Mouse (Mus musculus): ENCODE measurements at regions not wholly inside any gene's neighbourhood (a gene's known extent, or its start where the extent isn't known, plus 50 kb on each side); places are given as distances from the start of the nearest gene placed in this dataset.

DNA sequence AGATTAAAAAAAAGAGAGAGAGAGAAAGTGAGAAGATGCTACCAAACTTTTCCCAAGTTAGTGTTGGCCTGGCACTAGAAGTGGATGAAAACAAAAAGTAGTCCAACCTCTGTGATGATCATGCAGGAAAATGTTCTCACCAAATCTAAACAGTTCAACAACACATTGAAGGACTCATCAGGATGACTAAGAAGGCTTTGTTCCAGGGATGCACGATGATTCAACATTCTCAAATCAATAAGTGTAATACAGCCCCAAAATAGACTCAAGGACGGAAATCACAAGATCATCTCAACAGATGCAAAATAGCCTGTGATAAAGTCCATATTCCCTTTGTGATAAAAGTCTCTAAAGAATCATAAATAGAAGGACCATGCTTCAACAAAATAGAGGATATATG, 106.3 kb downstream of the Cysltr2 start:
- no peaks in the 10 kb centered on the region for H3K4me1 ChIP-seq (replicated peaks)
- 84% methylated on average over 2 of the region's 2 CpGs for WGBS
- no peak overlapping the region for H3K4me2 ChIP-seq
- H3K4me3 ChIP-seq = no peak overlapping the region
- H3K9ac ChIP-seq = no peak overlapping the region
- H3K36me3 ChIP-seq = no peaks in the 10 kb centered on the region
- H3K27ac ChIP-seq (replicated peaks) = no peak overlapping the region
- ATAC-seq (ENCODE audit: low FRiP score, low read depth) = no peak
- H3K27me3 ChIP-seq = no peaks in the 10 kb centered on the region
- no peaks in the 10 kb centered on the region for H3K9me3 ChIP-seq

DNA sequence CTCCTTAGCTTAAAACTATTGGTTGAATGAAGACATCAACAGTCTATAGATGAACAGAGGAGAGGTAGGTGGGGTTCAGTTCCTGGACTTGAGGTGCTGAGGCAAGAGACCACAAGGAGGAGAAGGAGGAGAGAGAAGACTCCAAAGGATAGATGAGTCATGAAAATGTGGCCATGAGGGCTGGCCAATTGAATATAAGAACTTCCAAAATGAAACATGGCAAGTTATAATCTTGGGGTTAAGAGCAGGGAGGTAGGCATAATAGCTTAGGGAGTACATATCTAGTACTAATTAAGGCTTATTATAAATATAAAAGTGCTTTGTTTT, 109.9 kb downstream of the Cysltr2 start:
- no peak overlapping the region for H3K27ac ChIP-seq (replicated peaks)
- no peaks in the 10 kb centered on the region for H3K36me3 ChIP-seq
- H3K9ac ChIP-seq = no peak overlapping the region
- H3K4me3 ChIP-seq = no peak overlapping the region
- no peak overlapping the region for H3K4me2 ChIP-seq
- no peaks in the 10 kb centered on the region for H3K27me3 ChIP-seq
- no peaks in the 10 kb centered on the region for H3K4me1 ChIP-seq (replicated peaks)
- no peak for ATAC-seq (ENCODE audit: low FRiP score, low read depth)
- no peaks in the 10 kb centered on the region for H3K9me3 ChIP-seq

DNA sequence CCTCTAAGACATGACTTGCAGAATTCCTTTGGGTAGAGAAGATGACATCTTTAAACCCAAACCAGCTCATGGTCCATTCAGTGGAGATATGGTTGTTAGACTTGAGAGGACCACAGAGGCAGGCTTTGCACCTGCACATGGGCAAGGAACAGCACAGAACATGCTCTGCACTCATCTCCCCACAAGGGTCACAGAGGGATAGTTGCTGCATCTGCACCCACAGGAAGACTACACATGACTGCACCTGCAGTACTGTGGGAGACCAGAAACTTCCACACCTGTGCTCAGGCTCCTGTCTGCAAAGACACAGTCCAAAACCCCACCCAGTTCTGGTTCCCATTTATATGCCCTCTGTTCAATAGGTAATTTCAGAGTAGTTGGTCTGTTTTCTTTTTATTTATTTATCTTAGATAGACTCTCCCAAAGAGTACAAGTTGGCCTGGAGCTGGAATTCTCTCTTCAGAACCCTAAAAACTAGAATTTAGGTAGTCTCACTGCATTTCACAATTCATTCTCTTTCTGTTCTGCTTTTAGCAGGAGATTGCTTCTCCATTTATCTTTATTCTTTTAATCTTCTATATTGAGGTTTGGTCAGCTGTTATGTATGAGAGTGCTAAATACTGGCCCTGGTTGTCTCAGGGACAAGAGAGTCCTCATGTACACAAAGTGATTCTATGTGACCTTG, 110.4 kb downstream of the Cysltr2 start:
- H3K4me1 ChIP-seq (replicated peaks) = no peaks in the 10 kb centered on the region
- ATAC-seq (ENCODE audit: low FRiP score, low read depth) = no peak
- H3K9me3 ChIP-seq = no peaks in the 10 kb centered on the region
- H3K4me3 ChIP-seq = no peak overlapping the region
- no peaks in the 10 kb centered on the region for H3K36me3 ChIP-seq
- no peak overlapping the region for H3K27ac ChIP-seq (replicated peaks)
- H3K27me3 ChIP-seq = no peaks in the 10 kb centered on the region
- H3K4me2 ChIP-seq = no peak overlapping the region
- no peak overlapping the region for H3K9ac ChIP-seq

DNA sequence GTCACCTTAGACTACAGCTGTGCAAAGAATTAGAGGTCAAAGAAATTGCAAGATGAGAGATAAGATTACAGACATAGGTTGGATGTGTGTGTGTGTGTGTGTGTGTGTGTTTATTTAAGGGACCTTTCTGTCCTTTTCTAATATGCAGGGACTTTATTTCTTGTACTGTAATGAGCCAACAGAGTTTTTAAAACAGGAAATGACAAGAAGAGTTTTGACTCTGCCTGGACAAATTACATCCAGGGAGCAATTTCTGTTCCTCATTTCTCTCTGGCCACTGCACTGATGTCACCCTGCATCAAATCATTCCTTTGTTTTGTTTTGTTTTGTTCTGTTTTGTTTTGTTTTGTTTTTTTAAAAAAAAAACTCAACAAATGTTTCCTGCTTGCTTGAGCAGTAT, 115.3 kb downstream of the Cysltr2 start:
- Histone ChIP-seq H3K36me3 (no peaks in the 10 kb centered on the region), H3K27ac (replicated peaks) (no peak overlapping the region), H3K27me3 (no peaks in the 10 kb centered on the region), H3K4me2 (no peak overlapping the region), H3K4me3 (no peak overlapping the region), H3K9ac (no peak overlapping the region), H3K4me1 (replicated peaks) (no peaks in the 10 kb centered on the region), H3K9me3 (no peaks in the 10 kb centered on the region)
- no peak for ATAC-seq (ENCODE audit: low FRiP score, low read depth)

DNA sequence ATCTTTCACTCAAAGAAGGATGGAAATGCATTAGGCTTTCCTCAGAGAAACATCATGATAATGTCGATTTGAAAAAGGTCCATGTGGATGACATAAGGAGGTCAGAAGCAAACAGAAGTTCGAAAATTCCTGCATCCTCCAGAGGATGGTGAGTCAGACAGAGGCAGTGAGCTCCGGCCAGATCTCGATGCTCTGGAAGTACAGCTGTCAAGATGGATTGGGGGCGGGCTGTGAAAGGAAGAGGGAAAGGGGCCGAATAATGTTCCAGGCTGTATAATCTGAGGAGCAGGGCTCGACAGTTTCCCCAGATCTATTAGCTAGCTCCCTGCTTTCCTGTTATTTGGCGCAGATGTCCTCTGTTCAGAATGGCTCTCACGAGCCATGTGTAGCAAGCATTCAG, 116.6 kb downstream of the Cysltr2 start:
- Histone ChIP-seq H3K4me2 (no peak overlapping the region), H3K9me3 (no peaks in the 10 kb centered on the region), H3K36me3 (no peaks in the 10 kb centered on the region), H3K4me1 (replicated peaks) (no peaks in the 10 kb centered on the region), H3K27ac (replicated peaks) (no peak overlapping the region), H3K4me3 (no peak overlapping the region), H3K9ac (no peak overlapping the region), H3K27me3 (no peaks in the 10 kb centered on the region)
- 82% methylated on average over 9 of the region's 9 CpGs for WGBS
- ATAC-seq (ENCODE audit: low FRiP score, low read depth) = no peak

DNA sequence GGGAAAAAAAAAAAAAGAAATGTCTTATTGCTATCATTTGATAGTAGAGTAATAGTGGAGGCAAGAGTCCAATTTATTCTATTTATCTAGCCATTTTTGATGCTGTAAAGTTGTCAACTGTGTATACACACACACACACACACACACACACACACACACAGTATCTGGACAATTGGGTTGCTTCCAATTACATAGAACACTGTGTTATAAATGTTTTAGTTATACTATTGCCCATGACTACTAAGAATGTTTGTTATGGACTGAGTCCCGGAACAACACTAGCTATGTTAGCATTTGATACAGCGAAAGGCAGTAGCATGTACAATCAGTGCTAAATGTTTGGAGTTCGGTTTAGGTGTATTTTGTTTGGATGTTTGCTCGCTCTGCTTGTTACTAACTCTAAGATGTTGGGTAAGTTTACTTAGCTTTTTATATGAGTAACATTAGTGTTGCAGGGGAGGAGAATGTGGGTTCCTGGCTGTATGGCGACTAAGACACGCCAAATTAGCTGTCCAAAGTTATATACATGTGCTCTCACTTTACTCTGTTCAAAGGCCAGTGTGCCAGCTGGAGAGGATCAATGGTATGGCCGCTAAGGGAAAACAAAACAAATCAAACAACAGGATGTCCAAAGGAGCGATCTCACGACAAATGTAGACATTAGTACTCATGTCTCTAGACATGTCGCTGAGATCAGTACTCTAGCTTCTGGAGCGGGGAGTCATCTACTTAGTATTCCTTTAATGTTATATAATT, 147.6 kb downstream of the Cysltr2 start:
- no peak overlapping the region for H3K4me3 ChIP-seq
- no peak overlapping the region for H3K27ac ChIP-seq (replicated peaks)
- no peaks in the 10 kb centered on the region for H3K27me3 ChIP-seq
- H3K36me3 ChIP-seq = no peaks in the 10 kb centered on the region
- no peaks in the 10 kb centered on the region for H3K4me1 ChIP-seq (replicated peaks)
- H3K9me3 ChIP-seq = no peaks in the 10 kb centered on the region
- ATAC-seq (ENCODE audit: low FRiP score, low read depth) = no peak
- H3K4me2 ChIP-seq = no peak overlapping the region
- 89% methylated on average over 11 of the region's 11 CpGs for WGBS
- H3K9ac ChIP-seq = no peak overlapping the region

DNA sequence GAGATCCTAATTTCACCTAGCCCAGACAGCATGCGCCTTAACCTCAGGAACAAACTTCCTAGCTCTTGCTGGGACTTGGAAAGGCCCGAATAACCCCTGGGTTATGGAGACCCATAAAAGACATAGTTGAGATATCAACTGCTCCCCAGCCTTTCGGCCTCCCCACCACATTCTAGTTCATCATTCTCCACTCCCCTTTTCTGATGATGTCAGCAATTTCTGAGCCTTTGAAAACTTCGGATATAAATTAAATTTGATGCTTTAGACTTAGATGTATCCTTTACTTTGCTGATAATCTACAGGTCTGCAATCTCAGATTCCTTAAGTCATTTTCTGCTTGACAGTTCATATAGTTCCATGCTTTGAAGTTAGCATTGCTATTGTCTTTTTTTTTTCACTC, 149.3 kb downstream of the Cysltr2 start:
- 94% methylated on average over 4 of the region's 4 CpGs for WGBS
- no peaks in the 10 kb centered on the region for H3K27me3 ChIP-seq
- no peaks in the 10 kb centered on the region for H3K9me3 ChIP-seq
- no peak overlapping the region for H3K4me3 ChIP-seq
- no peaks in the 10 kb centered on the region for H3K4me1 ChIP-seq (replicated peaks)
- no peak overlapping the region for H3K27ac ChIP-seq (replicated peaks)
- no peak for ATAC-seq (ENCODE audit: low FRiP score, low read depth)
- H3K36me3 ChIP-seq = no peaks in the 10 kb centered on the region
- no peak overlapping the region for H3K9ac ChIP-seq
- H3K4me2 ChIP-seq = no peak overlapping the region

DNA sequence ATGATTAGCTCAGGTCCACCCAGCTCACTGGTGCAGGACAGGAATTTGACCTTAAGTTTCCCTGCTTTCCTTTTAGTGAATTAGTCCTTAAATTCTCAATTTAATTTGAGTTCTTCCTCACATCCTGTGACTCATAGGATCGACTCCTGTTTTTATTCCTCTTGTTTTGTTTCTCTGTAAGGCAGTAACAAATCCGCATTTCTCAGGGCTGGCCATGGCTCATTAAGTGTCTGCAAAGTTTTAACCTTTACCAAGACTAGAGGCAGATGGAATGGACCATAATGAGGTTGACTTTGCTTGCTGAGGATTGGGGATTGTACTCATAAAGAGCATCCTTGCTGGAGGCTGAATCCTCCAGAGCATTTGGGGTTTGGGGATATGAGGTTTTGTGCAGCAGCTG, 156.6 kb downstream of the Cysltr2 start:
- Histone ChIP-seq H3K36me3 (no peaks in the 10 kb centered on the region), H3K4me2 (no peak overlapping the region), H3K27me3 (no peaks in the 10 kb centered on the region), H3K4me1 (replicated peaks) (no peaks in the 10 kb centered on the region), H3K4me3 (no peak overlapping the region), H3K27ac (replicated peaks) (no peak overlapping the region), H3K9me3 (no peaks in the 10 kb centered on the region), H3K9ac (no peak overlapping the region)
- no peak for ATAC-seq (ENCODE audit: low FRiP score, low read depth)
- 90% methylated on average over 2 of the region's 2 CpGs for WGBS

DNA sequence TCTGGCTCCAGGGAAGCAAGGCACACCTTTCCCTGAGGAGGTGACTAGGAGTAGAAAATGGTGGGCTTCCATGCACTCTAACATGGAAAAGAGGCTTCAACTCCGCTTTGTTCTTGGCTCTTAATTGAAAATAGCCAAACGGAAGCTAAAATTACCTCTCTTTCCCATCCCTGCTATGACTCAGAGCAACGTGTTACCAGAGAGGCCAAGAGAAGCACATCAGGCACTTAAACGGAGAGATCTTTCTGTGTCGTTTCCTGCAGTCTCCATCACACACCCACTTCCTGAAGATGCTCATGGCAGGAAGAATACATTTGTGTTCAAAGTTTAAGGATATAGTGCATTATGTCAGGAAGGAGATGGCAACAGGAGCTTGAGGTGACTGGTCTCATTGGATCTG, 159.3 kb downstream of the Cysltr2 start:
- no peak overlapping the region for H3K9ac ChIP-seq
- WGBS = 86% methylated on average over 5 of the region's 5 CpGs

DNA sequence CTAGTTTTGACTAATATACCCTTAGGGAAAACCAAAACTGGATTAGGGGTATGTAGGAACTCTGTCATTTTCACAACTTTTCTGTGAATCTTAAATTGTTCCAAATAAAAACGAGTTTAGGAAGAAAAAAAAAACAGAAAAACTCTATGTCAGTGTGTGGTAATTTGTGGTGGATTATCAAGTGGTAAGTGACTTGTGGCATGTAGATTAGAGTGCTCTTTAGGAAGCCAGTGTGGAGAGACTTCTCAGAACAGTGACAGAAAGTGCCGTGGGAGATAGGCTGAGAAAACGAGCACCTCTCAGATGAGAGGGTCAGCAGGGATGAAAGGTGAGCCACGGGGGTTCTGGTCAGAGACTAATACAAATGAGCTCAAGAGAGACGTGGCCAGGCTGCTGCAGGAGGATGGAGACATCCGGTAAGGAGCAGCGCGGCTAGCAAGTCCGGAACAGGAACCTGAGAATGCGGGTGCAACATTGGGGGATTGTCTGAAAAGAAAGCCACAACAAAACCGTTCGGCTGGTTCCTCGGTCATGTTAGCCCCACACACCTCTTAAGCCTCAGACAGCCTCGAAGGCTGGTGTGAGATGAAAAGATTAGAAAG, 161.3 kb downstream of the Cysltr2 start:
- Histone ChIP-seq H3K4me2 (no peak overlapping the region), H3K4me3 (no peak overlapping the region)
- ATAC-seq (ENCODE audit: low FRiP score, low read depth) = no peak

More for the DNA sequence above, 159.3 kb downstream of the Cysltr2 start:
- Histone ChIP-seq H3K27me3 (no peaks in the 10 kb centered on the region), H3K27ac (replicated peaks) (no peak overlapping the region), H3K4me3 (no peak overlapping the region), H3K36me3 (no peaks in the 10 kb centered on the region), H3K4me2 (no peak overlapping the region), H3K9me3 (no peaks in the 10 kb centered on the region), H3K4me1 (replicated peaks) (no peaks in the 10 kb centered on the region)
- no peak for ATAC-seq (ENCODE audit: low FRiP score, low read depth)

DNA sequence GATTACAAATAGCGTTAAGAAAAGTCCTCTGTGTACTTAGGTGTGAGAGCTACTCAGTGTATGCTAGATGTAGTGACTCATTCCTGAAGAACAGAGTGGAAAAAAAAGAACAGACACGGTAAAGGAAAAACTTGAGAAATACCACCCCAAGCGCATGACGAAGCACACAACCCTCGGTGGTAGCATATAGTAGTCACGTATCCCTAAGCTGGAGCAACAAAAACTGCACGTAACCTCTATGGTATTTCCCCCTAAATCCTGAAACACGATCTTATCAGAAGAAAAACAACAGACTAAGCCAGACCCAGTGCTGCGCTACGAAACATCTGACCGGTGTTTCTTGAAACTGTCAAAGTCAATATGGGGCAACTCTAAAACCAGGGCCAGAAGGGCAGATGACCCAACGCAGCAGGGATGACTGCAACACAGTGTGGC, 162.0 kb downstream of the Cysltr2 start:
- no peak for ATAC-seq (ENCODE audit: low FRiP score, low read depth)
- WGBS = 84% methylated on average over 12 of the region's 12 CpGs
- H3K9ac ChIP-seq = no peak overlapping the region

More for the DNA sequence above, 161.3 kb downstream of the Cysltr2 start:
- Histone ChIP-seq H3K36me3 (no peaks in the 10 kb centered on the region), H3K27me3 (no peaks in the 10 kb centered on the region), H3K9ac (no peak overlapping the region), H3K4me1 (replicated peaks) (no peaks in the 10 kb centered on the region), H3K9me3 (no peaks in the 10 kb centered on the region), H3K27ac (replicated peaks) (no peak overlapping the region)
- WGBS = 48% methylated on average over 14 of the region's 14 CpGs

DNA sequence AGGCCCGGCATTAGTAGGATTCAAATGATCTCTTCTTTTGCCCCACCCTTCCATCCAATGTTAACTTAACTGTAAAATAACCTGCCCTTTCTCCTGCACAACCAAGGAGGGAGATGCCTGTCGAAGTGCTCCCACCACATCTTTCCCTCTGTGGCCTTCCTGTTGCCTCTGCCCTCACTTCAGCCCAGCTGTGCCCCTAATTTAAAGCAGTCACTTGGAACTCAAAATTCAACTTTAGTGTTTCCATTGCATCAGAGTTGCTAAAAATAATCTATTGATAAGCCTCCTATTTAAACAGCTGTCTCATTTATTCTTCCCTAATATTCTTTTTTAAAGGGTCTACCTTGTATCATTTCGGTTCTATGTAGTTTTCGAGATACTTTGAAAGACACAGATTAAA, 163.1 kb downstream of the Cysltr2 start:
- H3K27me3 ChIP-seq = no peaks in the 10 kb centered on the region
- H3K9me3 ChIP-seq = no peaks in the 10 kb centered on the region
- no peaks in the 10 kb centered on the region for H3K36me3 ChIP-seq
- WGBS = 92% methylated on average over 4 of the region's 4 CpGs
- no peak overlapping the region for H3K27ac ChIP-seq (replicated peaks)
- no peak overlapping the region for H3K4me3 ChIP-seq
- no peak for ATAC-seq (ENCODE audit: low FRiP score, low read depth)
- no peaks in the 10 kb centered on the region for H3K4me1 ChIP-seq (replicated peaks)
- H3K9ac ChIP-seq = no peak overlapping the region
- no peak overlapping the region for H3K4me2 ChIP-seq

More for the DNA sequence above, 162.0 kb downstream of the Cysltr2 start:
- no peaks in the 10 kb centered on the region for H3K27me3 ChIP-seq
- H3K9me3 ChIP-seq = no peaks in the 10 kb centered on the region
- H3K36me3 ChIP-seq = no peaks in the 10 kb centered on the region
- no peak overlapping the region for H3K27ac ChIP-seq (replicated peaks)
- H3K4me3 ChIP-seq = no peak overlapping the region
- H3K4me1 ChIP-seq (replicated peaks) = no peaks in the 10 kb centered on the region
- H3K4me2 ChIP-seq = no peak overlapping the region
